Mouse (Mus musculus): ENCODE measurements around the gene Apba3.
"Not testable (repeated sequence)": the region's sequence is repeated elsewhere in the genome, so short reads cannot be mapped to it uniquely, and the experiment has no call there.

Apba3 gene

DNA sequence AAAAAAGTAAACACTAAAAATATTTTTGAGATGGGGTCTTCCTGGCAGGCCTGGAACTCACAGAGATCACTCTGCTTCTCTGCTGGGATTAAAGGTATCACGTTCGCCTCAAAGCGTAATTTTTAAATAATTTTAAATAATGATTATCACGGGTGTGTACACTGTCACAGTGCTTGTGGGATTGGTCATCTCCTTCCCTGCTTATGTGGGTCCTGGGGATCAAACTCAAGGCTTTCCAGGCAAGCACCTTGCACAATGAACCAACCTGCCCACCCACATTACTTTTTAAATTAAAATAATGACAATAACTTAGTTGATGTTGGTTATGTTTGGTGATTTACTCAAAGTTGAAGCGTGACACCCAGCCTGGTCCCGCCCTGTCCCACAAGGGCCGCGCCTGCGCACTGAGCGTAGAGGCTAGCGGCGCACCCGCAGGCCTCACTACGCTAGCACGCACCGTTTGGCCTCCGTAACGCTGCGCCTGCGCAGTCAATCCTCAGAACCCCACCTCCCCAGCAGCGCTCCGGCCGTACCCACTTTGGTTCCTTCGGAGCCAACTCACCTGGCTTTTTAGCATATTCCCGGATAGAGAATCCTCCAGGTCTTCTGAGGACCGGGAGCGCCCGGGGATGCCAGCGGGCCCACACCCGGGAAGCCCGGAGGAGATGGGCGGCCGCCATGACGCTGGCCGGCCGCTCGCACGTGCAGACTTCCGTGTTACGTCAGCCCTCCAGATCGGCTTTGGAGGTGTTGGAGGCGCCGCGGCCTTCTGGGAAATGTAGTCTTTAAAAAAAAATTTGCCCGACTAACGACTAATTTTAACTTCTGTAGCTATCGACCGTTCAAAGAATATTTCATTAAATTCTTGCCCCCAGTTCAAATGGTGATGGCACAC, at the start of gene Apba3, which contains the start of gene Mrpl54:
TSS of gene Apba3 (plus strand) at position 750 of the 895 bp plus-strand sequence.
TSS of gene Mrpl54 (minus strand) at position 724 of the 895 bp plus-strand sequence.
- peak; percentile 75 to 93 for DNase-seq (ENCODE audit: low spot score in 2 of 2)

DNA sequence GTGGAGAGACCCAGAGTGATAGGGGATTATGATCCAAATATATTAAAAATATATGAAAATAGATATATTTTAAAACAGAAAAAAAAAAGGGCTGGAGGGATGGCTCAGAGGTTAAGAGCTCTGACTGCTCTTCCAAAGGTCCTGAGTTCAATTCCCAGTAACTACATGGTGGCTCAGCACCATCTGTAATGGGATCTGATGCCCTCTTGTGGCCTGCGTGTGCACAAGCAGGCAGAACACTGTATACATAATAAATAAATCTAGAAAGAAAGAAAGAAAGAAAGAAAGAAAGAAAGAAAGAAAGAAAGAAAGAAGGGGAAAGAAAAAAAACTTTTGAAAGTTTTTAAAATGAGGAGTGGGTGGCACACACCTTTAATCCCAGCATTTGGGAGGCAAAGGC, 49.5 kb upstream of the Apba3 start:
- DNase-seq (ENCODE audit: low spot score in 2 of 2): not testable (repeated sequence)

DNA sequence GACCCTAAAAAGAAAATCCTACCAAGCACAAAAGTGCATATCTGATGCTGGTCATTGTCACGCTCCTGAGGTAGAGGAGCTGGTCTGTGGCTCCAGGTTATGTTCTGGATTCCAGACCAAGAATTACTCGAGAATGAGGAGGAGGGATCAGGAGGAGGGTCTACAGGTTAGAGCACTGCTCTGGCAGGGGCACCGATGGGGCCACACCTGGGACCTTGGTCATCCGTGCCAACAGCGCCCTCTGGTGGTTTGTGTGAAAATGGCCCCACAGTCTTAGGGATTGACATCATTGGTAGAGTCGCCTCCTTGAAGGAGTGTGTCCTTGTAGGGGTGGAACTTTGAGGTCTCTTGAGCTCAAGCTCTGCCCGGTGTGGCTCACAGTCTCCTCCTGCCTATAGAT, 48.8 kb upstream of the Apba3 start:
- peak; percentile 49 to 68 for DNase-seq (ENCODE audit: low spot score in 2 of 2)

DNA sequence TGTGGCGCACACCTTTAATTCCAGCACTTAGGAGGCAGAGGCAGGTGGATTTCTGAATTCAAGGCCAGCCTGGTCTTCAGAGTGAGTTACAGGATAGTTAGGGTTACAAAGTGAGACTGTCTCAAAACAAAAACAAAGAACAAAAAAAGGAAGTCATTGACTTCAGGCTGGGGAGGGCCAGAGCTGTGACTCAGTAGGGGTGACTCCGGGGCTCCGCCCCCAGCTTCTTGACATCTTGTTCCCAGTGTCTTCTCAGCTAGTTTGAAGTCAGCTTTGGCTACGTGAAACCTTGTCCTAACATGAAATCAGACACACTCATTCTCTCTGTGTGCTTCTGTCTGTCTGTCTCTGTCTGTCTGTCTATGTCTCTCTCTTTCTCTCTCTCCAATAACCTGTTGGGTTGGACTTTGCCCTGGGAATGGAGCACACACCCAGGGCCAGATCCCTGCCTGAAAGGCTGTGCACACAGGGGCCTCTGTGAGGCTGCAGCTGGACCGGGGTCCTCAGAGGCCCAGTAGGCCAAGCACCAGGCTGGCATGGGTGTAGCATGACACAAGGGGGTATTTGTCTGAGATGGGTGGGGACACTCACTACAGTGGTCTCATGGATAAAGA, 45.3 kb upstream of the Apba3 start:
- no peak for DNase-seq (ENCODE audit: low spot score in 2 of 2)

DNA sequence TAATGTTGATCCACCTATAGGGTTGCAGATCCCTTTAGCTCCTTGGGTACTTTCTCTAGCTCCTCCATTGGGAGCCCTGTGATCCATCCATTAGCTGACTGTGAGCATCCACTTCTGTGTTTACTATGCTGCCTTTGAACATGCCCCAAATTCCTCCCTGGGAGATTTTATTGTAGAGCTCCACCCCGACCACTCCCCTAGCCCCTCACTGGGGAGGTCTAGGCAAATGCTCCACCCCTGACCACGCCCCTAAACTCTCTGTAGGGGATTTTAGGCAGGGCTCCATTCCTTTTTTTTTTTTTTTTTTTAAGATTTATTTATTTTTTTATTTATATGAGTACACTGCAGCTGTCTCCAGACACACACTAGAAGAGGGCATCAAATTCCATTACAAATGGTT, 43.0 kb upstream of the Apba3 start:
- not testable (repeated sequence) for DNase-seq (ENCODE audit: low spot score in 2 of 2)

DNA sequence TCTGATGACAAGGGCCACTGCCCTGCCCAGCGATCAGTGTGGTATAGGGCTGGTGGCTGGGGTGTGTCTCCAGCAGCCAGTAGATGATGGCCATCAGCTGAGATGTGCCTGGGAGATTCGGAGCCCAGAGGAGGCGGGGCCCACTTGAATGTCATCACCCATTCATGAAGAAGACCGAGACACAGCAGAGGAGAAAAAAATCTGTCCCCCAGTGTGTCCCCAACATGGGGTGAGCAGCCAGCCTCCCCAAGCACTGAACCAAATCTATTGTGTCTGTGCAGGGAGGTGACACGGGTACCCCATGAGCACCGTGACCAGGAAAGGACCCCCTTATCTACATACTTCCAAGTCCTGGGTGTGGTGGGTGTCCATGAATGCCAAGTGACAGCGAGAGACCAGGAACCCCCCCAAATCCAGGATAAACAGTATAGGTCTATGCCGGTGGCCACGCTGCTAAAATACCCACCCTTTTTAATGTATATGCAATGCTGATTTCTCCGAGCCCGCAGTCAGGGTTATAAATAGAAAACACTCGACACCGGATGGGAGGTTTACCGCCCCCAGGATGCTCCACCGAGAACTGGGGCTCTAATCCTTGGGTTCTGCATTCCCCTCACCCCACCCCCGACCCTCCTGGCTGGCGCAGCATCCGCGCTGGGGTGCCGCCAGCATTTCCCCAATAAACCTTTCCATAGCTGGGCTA, 36.9 kb upstream of the Apba3 start:
- no peak for DNase-seq (ENCODE audit: low spot score in 2 of 2)

DNA sequence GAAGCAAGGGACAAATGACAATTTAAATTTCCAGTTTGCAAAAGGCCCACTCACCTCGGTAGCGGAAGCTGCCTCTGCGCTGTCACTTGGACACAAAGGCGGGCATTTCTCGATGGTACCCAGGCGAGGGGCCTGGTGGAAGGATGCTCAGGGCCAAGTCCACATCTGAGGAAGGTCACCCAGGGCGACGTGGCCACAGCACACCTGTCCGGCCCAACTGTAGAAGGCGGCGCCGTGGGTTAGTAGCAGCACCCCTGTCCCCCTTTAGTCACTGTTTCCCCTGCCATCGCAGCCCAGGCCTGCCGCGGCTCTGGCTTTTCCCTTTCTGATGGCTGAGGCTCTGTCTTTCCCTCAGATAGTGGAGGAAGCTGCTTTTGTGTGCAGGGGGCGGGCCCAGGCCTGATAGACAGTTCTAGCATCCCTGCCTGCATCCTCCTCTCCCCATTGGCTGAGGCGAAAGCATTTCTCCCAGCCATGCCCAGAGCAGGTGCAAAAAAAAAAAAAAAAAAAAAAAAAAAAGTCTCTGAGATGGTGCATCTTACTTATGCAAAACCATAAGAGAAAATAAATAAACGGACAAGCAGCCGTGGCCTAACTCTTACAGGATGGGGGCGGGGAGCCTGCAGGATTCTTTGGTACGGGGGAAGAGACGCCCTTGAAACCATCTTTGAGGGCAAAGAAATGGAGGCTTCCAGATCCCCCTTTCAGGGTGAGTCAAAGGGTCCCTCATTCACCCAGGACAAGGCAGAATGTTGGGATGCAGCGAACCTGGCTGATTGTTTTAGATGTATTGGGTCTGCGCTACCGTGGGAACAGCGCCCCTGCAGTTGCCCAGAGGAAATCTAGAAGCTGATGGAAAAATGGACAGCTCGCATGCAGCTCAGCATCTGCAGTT, 36.1 kb upstream of the Apba3 start, which contains the start of gene Atcay:
TSS of gene Atcay (minus strand) at position 396 of the 895 bp plus-strand sequence.
- peak in 1 of 2 experiments; percentile 65 for DNase-seq (ENCODE audit: low spot score in 2 of 2)

DNA sequence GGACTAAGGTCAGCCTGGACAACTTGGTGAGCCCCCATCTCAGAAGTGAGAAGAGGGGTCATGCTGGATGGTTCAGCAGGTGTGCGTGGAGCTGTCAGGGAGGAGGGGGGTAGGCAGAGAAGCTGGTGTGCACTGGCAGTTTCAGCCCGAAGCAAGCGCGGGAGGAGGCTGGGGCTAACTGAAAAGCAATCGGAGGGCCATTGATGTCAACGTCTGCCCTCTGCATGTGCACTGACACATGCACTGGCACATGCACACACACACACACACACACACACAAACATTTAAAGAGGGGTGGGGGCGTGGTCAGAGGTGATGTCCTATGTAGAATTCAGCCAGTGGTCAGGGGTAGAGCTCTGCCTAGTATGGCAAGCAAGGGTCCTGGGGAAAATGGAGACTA, 35.3 kb upstream of the Apba3 start:
- no peak for DNase-seq (ENCODE audit: low spot score in 2 of 2)

DNA sequence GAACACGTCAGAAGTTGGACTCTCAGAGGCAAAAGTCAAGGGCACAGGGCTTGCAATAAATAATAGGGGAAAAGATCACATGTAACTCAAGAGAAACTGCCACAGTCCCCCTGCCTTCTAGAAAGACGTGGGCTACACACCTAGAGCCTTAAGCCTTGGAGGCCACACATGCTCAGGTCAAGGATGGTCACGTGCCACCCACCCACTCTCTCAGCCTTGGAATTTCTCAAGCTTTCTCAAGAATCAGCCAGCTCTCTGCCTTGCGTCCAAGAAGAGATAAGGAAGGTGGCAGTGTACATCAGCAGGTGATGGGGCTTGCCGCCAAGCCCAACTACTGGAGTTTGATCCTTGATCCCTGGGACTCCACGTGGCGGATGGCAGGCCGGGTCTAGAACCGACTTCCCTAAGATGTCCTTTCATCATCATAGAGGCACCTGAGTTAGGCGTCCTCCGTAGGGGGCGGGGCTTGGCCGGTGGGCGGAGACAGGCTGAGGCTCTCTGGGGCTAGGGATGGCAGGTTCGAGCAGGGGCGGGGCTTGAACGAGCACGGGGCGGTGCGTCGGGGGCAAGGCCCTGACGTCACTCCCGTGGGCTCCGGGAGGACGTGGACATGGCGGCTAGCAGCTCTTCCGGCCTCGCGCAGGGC, 34.1 kb upstream of the Apba3 start, which contains the start of gene Zfr2:
TSS of gene Zfr2 (plus strand) at position 576 of the 646 bp plus-strand sequence.
- DNase-seq (ENCODE audit: low spot score in 2 of 2): peak; percentile 82 to 86

DNA sequence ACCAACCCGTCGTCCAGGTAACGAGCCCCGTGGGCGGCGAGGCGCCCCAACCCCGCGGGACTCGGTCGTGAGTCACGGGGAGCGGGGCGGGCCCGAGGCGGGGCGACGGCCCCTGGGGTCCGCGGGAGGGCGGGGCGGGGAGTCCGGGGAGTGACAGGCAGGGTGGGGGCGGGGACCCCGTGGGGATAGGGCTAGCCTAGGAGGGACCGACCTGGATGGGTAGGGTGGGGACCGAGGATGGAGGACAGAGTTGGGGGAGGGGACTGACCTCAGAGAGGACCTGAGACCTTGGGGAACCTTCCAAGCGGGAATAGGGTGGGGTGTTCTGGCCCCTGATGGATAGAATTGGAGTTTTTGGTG, 33.6 kb upstream of the Apba3 start:
- no peak for DNase-seq (ENCODE audit: low spot score in 2 of 2)

DNA sequence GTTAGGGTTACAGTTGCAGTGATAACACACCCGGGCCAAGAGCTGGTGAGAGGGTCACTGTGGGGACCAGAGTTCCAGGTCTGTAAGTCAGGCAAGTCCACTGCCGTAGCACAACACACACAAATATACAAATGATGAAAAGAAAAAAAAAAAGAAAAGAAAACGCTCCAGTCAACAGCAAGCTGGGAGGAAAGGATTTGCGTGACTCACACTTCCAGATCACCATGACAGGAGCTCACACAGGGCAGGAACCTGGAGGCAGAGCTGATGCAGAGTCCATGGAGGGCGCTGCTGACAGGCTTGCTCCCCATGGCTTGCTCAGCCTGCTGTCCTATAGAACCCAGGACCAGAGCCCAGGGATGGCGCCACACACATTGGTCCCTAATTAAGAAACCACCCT, 32.6 kb upstream of the Apba3 start:
- no peak for DNase-seq (ENCODE audit: low spot score in 2 of 2)

DNA sequence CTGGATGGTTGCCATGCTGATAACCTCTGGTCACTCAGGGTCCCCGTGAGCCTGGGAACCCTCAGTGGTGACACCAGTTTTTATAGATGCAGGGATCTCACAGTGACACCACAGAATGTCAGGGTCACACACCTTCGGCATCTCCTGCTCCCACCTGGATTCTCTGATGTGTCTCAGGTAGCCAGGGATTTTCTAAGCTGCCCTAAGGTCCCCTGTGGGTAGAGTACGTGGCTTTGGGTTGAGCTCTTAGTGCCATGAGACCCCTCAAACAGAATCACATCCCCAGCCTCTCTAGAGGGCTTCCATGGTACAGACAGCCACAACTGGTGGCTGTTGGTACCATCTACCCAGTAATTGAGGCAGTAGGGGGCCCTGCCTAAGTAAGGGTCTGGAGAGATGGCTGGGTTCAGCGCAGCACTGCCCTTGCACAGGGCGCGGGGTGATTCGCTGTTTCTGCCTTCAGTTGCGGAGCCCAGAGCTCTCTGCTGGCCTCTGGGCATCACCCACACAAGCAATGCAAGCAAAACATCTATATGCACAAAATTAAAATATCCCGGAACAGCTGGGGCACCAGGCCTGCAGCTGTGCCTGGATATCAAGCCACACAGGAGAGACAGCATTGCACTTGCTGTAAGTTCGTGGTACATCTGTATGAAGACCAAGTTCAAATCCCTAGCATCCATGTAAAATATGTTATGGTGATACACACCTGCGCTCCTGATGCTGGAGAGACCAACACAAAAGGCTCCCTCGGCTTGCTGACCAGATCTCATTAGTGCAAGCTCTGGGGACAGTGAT, 30.1 kb upstream of the Apba3 start:
- no peak for DNase-seq (ENCODE audit: low spot score in 2 of 2)

DNA sequence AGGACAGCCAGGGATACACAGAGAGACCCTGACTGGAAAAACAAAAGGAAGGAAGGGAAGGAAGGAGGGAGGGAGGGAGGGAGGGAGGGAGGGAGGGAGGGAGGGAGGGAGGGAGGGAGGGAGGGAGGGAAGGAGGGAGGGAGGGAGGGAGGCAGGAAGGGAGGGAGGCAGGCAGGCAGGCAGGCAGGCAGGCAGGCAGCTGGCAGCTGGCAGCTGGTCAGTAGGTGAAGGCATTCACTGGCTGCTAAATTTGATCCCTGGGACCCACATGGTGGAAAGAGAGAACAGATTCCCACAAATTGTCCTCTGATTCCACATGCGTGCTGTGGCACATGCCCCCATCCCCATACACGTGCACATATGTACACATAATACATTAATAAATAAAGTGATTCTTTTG, 28.1 kb upstream of the Apba3 start:
- DNase-seq (ENCODE audit: low spot score in 2 of 2): no peak

DNA sequence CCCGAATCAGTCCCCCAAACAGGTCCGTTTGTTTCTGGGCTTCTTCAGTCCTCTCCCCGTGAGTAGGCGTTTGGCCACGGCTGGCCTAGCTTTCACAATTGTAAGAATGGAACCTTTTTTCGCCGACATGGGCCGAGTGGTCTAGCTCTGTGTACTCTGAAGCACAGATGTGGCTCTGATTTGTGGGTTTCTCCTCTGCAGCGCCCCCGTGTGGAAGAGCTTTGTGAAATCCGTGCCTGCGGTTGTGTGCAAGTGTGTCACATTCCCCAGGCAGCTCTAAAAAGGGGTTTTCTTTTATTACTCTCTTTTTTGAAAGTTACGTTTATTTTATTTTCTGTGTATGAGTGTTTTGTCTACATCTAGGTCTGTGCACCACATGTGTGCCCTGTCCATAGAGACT, 25.9 kb upstream of the Apba3 start:
- peak in 1 of 2 experiments; percentile 67 for DNase-seq (ENCODE audit: low spot score in 2 of 2)

DNA sequence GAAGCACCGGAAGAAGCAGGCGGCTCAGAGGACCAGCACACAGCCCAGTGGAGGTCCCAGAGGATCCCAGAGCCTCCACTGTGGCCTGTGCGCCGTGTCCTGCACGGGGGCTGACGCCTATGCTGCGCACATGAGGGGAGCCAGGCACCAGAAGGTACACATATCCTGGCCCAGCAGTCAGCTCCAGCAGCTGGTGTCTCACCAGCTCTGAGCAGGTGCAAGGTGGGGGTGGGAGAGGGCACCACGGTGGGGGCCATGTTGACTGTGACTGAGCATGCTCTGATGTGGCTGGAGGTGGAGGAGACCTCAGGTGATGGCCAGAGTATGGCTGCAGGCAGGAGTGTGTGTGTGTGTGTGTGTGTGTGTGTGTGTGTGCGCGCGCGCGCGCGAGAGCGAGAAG, 24.7 kb upstream of the Apba3 start:
- DNase-seq (ENCODE audit: low spot score in 2 of 2): no peak

DNA sequence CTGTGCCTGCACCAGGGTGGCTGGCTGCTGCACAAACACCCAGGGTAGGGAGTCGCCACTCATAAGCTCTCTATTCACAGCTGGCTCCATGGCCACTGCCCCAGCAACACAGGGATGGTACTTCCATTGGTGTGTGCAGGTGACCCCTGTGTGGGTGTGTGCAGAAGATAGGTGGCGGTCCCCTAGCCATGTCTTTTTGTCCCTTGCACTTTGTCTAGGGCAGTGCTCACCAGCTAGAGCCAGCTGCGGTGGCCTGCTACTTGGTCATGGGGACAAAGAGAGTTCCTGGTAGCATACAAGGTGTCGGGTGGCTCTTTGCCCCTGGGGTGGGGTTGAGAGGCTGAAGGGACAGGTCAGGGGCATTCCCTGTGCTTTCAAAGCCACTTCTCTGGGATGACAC, 22.6 kb upstream of the Apba3 start:
- DNase-seq (ENCODE audit: low spot score in 2 of 2): no peak

DNA sequence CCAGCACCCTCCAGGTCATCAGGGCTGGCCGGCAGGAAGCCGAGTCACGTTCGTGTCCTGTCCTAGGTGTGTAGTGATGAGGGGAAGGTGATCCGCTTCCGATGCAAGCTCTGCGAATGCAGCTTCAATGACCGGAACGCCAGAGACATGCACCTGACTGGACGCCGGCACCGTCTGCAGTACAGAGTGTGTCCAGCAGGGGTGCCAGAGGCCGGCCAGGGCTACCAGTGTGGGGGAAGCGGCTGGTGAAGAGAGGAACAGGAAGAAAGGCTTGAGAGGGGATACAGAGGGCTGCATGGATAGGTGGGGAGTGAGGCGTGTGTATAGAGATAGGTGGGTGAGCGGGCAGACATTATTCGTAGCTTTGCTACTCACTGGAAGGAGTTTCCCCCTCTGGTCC, 22.2 kb upstream of the Apba3 start:
- DNase-seq (ENCODE audit: low spot score in 2 of 2): peak; percentile 83 to 91

DNA sequence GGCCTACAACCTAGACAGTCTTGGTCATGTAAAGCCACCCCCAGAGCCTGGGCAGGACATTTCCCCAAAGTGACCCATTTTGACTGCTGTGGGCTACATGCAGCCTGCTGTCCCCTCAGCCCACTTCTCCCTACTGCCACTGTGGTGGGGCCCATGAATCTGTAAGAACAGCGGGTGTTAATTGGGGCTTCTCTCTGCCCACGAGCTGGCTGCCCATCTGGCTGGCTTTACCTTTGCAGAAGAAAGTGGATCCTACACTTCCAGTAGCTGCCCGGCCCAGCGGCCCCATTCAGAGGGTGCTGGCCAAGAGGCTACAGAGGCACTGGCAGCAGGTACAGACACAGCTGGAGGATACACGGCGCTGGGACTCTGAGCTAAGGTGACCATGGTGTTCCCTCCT, 21.6 kb upstream of the Apba3 start:
- no peak for DNase-seq (ENCODE audit: low spot score in 2 of 2)

DNA sequence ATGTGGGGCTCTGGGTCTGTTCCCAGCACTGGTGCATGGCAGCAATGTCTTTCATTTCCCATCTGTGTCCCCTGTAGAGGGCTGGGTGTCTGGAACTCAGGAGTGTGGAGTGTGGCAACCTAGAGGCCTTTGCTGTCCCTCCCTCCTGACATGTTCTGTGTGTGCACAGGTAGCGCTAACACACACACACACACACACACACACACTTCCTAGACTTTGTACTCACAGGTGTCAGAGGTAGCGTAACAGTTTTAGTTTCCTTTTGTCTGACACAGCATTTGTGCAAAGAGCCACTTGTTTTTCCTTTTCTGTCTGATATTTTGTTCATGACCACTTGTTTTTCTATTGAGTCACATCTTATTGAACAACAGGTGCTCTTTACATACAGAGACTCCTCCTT, 19.0 kb upstream of the Apba3 start:
- no peak for DNase-seq (ENCODE audit: low spot score in 2 of 2)

DNA sequence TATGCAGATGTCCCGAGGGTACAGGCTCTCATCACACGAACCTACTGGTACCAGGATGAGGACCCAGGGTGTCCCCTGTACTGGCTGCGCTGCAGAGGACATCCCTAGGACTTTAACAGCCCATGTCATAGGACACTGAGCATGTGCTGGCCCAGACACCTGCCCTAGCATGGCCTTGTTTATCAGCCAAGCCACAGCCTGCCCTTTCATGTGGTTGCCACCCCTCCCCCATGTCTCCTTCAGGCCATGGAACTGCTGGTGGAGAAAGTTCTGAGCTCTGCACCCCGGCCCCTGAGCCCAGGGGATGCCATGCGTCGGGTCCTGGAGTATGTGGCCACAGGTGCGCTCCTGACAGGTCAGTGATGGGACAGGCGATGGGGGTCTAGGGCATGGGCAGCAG, 17.3 kb upstream of the Apba3 start:
- DNase-seq (ENCODE audit: low spot score in 2 of 2): no peak
